Mouse (Mus musculus) G1E (cell line): ENCODE measurements around the gene Ctnnb1.

Source experiments
- CTCF ChIP-seq: IDR thresholded peaks from 2 replicates; pipeline ENCODE4 v1.5.1; 2012; ENCODE audit warnings: low read depth, low read length, inconsistent platforms, mixed read lengths
- GATA1 ChIP-seq: IDR thresholded peaks from 2 replicates; pipeline ENCODE4 v1.6.1; 2012; ENCODE audit warnings: borderline replicate concordance, low read length, inconsistent platforms, mixed read lengths
- GATA2 ChIP-seq: IDR thresholded peaks from 2 replicates; pipeline ENCODE4 v1.6.1; 2012; ENCODE audit warnings: low read depth, low read length, inconsistent platforms, borderline replicate concordance
- POLR2AphosphoS5 ChIP-seq: IDR thresholded peaks from 2 replicates; pipeline ENCODE4 v1.6.1; 2012; ENCODE audit warnings: low read depth, low read length, inconsistent platforms; ENCODE audit not compliant: insufficient replicate concordance
- TAL1 ChIP-seq: conservative IDR thresholded peaks from 2 replicates; pipeline ENCODE4 v1.6.1; 2012; ENCODE audit warnings: low read depth, low read length, inconsistent platforms, mixed read lengths

- no peak for TF ChIP-seq CTCF
- TF ChIP-seq TAL1: no peak
- no peak for TF ChIP-seq GATA1
- no peak for TF ChIP-seq GATA2
- no peak for TF ChIP-seq POLR2AphosphoS5
These were observed 52.8 kb downstream of the Ctnnb1 start for GRCm38 (mm10) chr9:120981777-120982176.
